Mouse (Mus musculus) liver, adult 2 months (tissue): ENCODE data around the gene Gramd4. TPM values are rescaled to one million over a fixed set of nuclear protein-coding genes. Genes with fewer than 3 reads are reported as not detected.
"Not testable (repeated sequence)": the region's sequence is repeated elsewhere in the genome, so short reads cannot be mapped to it uniquely, and the experiment has no call there.

Experiments used
- DNase-seq: peaks from one replicate; pipeline ENCODE4 v3.0.0-alpha.2; 2011; ENCODE audit warnings: low read depth, low spot score; ENCODE audit errors: extremely low read depth
- H3K27ac ChIP-seq: fragments of 200-500 bp; replicated peaks from 2 replicates; pipeline ENCODE4 v1.5.1; 2012; ENCODE audit warnings: low read depth, mild to moderate bottlenecking, control low read depth, inconsistent platforms, low read length; ENCODE audit not compliant: insufficient read depth
- H3K27me3 ChIP-seq: fragments of 200-500 bp; 2 replicates; pipeline ENCODE4 v1.6.1; 2012; ENCODE audit warnings: mild to moderate bottlenecking, moderate library complexity, low read length, inconsistent platforms; ENCODE audit not compliant: control insufficient read depth, insufficient read depth
- H3K36me3 ChIP-seq: fragments of 200-500 bp; 2 replicates; pipeline ENCODE4 v1.6.1; 2012; ENCODE audit warnings: low read length, inconsistent platforms; ENCODE audit not compliant: control insufficient read depth, insufficient read depth
- H3K4me1 ChIP-seq: fragments of 200-500 bp; 2 replicates; pipeline ENCODE4 v1.6.1; 2011; ENCODE audit warnings: low read length; ENCODE audit not compliant: control insufficient read depth, insufficient read depth
- H3K4me3 ChIP-seq: fragments of 200-500 bp; 2 replicates; pipeline ENCODE4 v1.5.1; 2011; ENCODE audit warnings: low read depth, mild to moderate bottlenecking, control low read depth, low read length, moderate library complexity; ENCODE audit not compliant: insufficient read depth
- H3K79me2 ChIP-seq: fragments of 200-500 bp; 2 replicates; pipeline ENCODE4 v1.6.1; 2012; ENCODE audit warnings: inconsistent platforms, mild to moderate bottlenecking, low read length, moderate library complexity; ENCODE audit not compliant: control insufficient read depth, insufficient read depth
- H3K9ac ChIP-seq: fragments of 200-500 bp; 2 replicates; pipeline ENCODE4 v1.6.1; 2012; ENCODE audit warnings: low read depth, mild to moderate bottlenecking, control low read depth, inconsistent platforms, low read length
- CTCF ChIP-seq: fragments of 200-500 bp; IDR thresholded peaks from 2 replicates; pipeline ENCODE4 v1.5.1; 2011; ENCODE audit warnings: low read depth, low read length, control low read depth
- POLR2A ChIP-seq: fragments of 200-500 bp; IDR thresholded peaks from 2 replicates; pipeline ENCODE4 v1.6.1; 2011; ENCODE audit warnings: low read length, control low read depth; ENCODE audit not compliant: insufficient read depth; ENCODE audit errors: extremely low read depth
- WGBS: fragments of 180-500 bp; shearing (Covaris S2); methylation state at CpG from one replicate; pipeline ENCODE4 v1.1.7; 2018; 5-methylcytosine and 5-hydroxymethylcytosine counted together
- polyA plus RNA-seq: library from polyadenylated mRNA; depleted of rRNA; stranded (reverse); fragments of >200 nt; gene quantifications from 2 replicates; pipeline ENCODE4 v1.2.3, GENCODE M21; 2012
- total RNA-seq: library from RNA; depleted of rRNA; stranded (reverse); fragments of >200 nt; gene quantifications from 2 replicates; pipeline ENCODE4 v1.2.3, GENCODE M21; 2014

Gramd4 gene
- total and polyA plus RNA-seq, 2 experiments: 2.4 to 6.0 TPM

- Histone ChIP-seq H3K36me3 (no peaks in the 10 kb centered on the region), H3K4me1 (no peaks in the 10 kb centered on the region), H3K79me2 (no peaks in the 10 kb centered on the region), H3K27ac (no peak overlapping the region), H3K27me3 (no peaks in the 10 kb centered on the region), H3K9ac (no peak overlapping the region), H3K4me3 (no peak overlapping the region)
- WGBS: 73% methylated on average over 5 of the region's 5 CpGs
- no peak for DNase-seq
- TF ChIP-seq CTCF: no peak
- no peak for TF ChIP-seq POLR2A
Observed at GRCm38 (mm10) chr15:86156492-86156891, 99.0 kb downstream of the Gramd4 start.

GRCm38 (mm10) chr15:86159093-86159492 lies 101.6 kb downstream of the Gramd4 start:
- DNase-seq: peak; percentile 87
- no peaks in the 10 kb centered on the region for H3K27me3 ChIP-seq
- no peak overlapping the region for H3K4me3 ChIP-seq
- no peak overlapping the region for H3K9ac ChIP-seq
- no peaks in the 10 kb centered on the region for H3K4me1 ChIP-seq
- 25% methylated on average over 16 of the region's 16 CpGs for WGBS
- H3K36me3 ChIP-seq: no peaks in the 10 kb centered on the region
- H3K79me2 ChIP-seq: no peaks in the 10 kb centered on the region
- no peak for TF ChIP-seq POLR2A
- TF ChIP-seq CTCF: peak; percentile 78
- H3K27ac ChIP-seq: no peak overlapping the region

GRCm38 (mm10) chr15:86159719-86160118 lies 102.2 kb downstream of the Gramd4 start:
- TF ChIP-seq POLR2A: no peak
- no peak for TF ChIP-seq CTCF
- Histone ChIP-seq H3K4me1 (no peaks in the 10 kb centered on the region), H3K9ac (no peak overlapping the region), H3K36me3 (no peaks in the 10 kb centered on the region), H3K27me3 (no peaks in the 10 kb centered on the region), H3K4me3 (no peak overlapping the region), H3K79me2 (no peaks in the 10 kb centered on the region), H3K27ac (no peak overlapping the region)
- no peak for DNase-seq
- WGBS: 87% methylated on average over 5 of the region's 5 CpGs

GRCm38 (mm10) chr15:86160906-86161305 lies 103.4 kb downstream of the Gramd4 start:
- H3K27ac ChIP-seq: no peak overlapping the region
- H3K4me3 ChIP-seq: no peak overlapping the region
- no peaks in the 10 kb centered on the region for H3K4me1 ChIP-seq
- no peak for DNase-seq
- no peak overlapping the region for H3K9ac ChIP-seq
- no peaks in the 10 kb centered on the region for H3K27me3 ChIP-seq
- 85% methylated on average over 10 of the region's 10 CpGs for WGBS
- TF ChIP-seq POLR2A (no peak), CTCF (no peak)
- H3K36me3 ChIP-seq: no peaks in the 10 kb centered on the region
- no peaks in the 10 kb centered on the region for H3K79me2 ChIP-seq

- H3K79me2 ChIP-seq, H3K4me3 ChIP-seq, H3K27me3 ChIP-seq, DNase-seq, H3K36me3 ChIP-seq, H3K4me1 ChIP-seq, H3K27ac ChIP-seq, H3K9ac ChIP-seq: not testable (repeated sequence)
- TF ChIP-seq CTCF: peak; percentile 41; the same call in 1 of the 2 replicates
- 98% methylated on average over 3 of the region's 3 CpGs for WGBS
Observed at GRCm38 (mm10) chr15:86161800-86162199, 104.3 kb downstream of the Gramd4 start.

- TF ChIP-seq CTCF (no peak), POLR2A (no peak)
Observed at GRCm38 (mm10) chr15:86164718-86165345, 107.3 kb downstream of the Gramd4 start.

More at GRCm38 (mm10) chr15:86164718-86165345, 107.3 kb downstream of the Gramd4 start:
- no peaks in the 10 kb centered on the region; the same call in 1 of the 2 replicates for H3K79me2 ChIP-seq
- 89% methylated on average over 21 of the region's 21 CpGs for WGBS
- no peaks in the 10 kb centered on the region for H3K36me3 ChIP-seq
- no peak for DNase-seq
- no peak overlapping the region for H3K27ac ChIP-seq
- H3K4me1 ChIP-seq: no peaks in the 10 kb centered on the region
- H3K27me3 ChIP-seq: no peaks in the 10 kb centered on the region
- no peak overlapping the region for H3K9ac ChIP-seq
- H3K4me3 ChIP-seq: no peak overlapping the region
